Mouse (Mus musculus): ENCODE measurements around the gene Ppt2. TPM values are rescaled to one million over a fixed set of nuclear protein-coding genes. Genes with fewer than 3 reads are reported as not detected.
A peak's percentile ranks its signal among the peaks of the same experiment; 100 is the strongest.

Ppt2 gene
- polyA plus RNA-seq, 1 experiment from 2014 or later = 20.9 TPM

DNA sequence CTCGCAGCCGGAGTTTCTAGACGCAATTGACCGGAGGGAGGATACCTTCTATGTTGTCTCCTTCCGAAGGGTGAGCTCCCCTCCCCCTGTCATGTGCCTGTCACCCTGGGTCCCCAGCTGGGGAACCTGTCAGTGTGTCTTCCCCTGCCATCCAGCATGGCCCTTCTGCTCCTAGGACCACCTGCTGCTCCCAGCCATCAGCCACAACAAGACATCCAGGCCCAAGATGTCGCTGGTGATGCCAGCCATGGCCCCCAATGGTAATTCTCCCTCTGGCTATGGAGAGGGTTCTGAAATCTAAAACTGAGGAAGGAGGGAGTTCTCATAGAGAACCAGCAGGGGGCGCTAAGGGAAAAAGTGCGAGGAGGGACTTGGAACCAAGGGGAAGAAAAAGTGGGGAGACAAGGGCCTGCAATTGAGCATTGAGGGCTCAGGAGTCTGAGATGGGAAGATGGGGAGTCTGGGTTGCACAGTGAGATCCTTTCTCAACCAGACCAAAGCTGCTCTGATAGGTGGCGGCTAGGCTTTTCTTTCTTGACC is 25.5 kb upstream of the Ppt2 start:
- Histone ChIP-seq H3K4me1 (0 out of 2 replicates have a peak, but pooled peaks cover 4% of the 10 kb centered on the region), H3K27ac (no peak overlapping the region), H3K9ac (no peak overlapping the region; the same call in 1 of the 2 replicates), H3K36me3 (peaks cover 61% of the 10 kb centered on the region), H3K4me2 (replicated peaks) (no peak overlapping the region), H3K9me3 (replicated peaks) (no peaks in the 10 kb centered on the region), H3K4me3 (no peak overlapping the region), H3K27me3 (no peaks in the 10 kb centered on the region)
- ATAC-seq (ENCODE audit: low FRiP score) = no peak
- 62% methylated on average over 8 of the region's 9 CpGs for WGBS

- Histone ChIP-seq H3K36me3 (peaks cover 61% of the 10 kb centered on the region), H3K4me1 (peaks cover 10% of the 10 kb centered on the region), H3K4me3 (no peak overlapping the region), H3K27ac (no peak overlapping the region), H3K4me2 (replicated peaks) (no peak overlapping the region), H3K9ac (no peak overlapping the region), H3K27me3 (no peaks in the 10 kb centered on the region), H3K9me3 (replicated peaks) (no peaks in the 10 kb centered on the region)
- ATAC-seq (ENCODE audit: low FRiP score) = no peak
- 94% methylated on average over 8 of the region's 8 CpGs for WGBS
Measured at GRCm38 (mm10) chr17:34652985-34653384, 24.7 kb upstream of the Ppt2 start.

DNA sequence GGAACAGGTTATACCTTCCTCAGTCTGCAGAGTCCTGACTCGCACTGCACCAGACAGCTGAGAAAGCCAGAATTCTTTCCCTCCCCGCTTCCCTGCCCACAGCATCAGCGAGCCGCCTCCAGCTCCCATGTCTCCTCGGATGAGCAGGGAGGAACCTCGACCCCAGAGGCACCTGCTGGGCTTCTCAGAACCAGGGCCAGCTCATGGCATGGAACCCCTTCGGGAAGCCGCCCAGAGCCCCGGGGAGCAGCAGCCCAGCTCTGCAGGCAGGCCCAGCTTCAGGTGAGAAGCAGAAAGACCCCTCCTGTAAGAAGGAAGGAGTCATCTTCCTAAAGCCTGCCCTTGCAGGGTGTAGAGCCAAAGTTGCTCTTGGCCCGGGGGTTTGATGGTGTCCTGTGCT is 24.2 kb upstream of the Ppt2 start:
- WGBS = 91% methylated on average over 10 of the region's 10 CpGs
- Histone ChIP-seq H3K4me3 (no peak overlapping the region), H3K4me1 (peaks cover 14% of the 10 kb centered on the region), H3K27me3 (no peaks in the 10 kb centered on the region), H3K27ac (no peak overlapping the region), H3K9me3 (replicated peaks) (no peaks in the 10 kb centered on the region), H3K4me2 (replicated peaks) (no peak overlapping the region), H3K36me3 (peaks cover 61% of the 10 kb centered on the region), H3K9ac (no peak overlapping the region)
- ATAC-seq (ENCODE audit: low FRiP score) = no peak

- 49% methylated on average over 19 of the region's 19 CpGs for WGBS
- peaks cover 61% of the 10 kb centered on the region for H3K36me3 ChIP-seq
Measured at GRCm38 (mm10) chr17:34651507-34652221, 23.4 kb upstream of the Ppt2 start.

GRCm38 (mm10) chr17:34650781-34651180 is 22.5 kb upstream of the Ppt2 start:
- Histone ChIP-seq H3K9ac (no peak overlapping the region; the same call in 1 of the 2 replicates), H3K4me1 (peaks cover 20% of the 10 kb centered on the region), H3K4me3 (no peak overlapping the region), H3K36me3 (peaks cover 61% of the 10 kb centered on the region), H3K4me2 (replicated peaks) (no peak overlapping the region), H3K9me3 (replicated peaks) (no peaks in the 10 kb centered on the region), H3K27me3 (no peaks in the 10 kb centered on the region), H3K27ac (no peak overlapping the region)
- WGBS = 93% methylated on average over 14 of the region's 14 CpGs
- no peak for ATAC-seq (ENCODE audit: low FRiP score)

More at GRCm38 (mm10) chr17:34651507-34652221, 23.4 kb upstream of the Ppt2 start:
- ATAC-seq (ENCODE audit: low FRiP score) = no peak
- Histone ChIP-seq H3K9ac (no peak overlapping the region), H3K4me2 (replicated peaks) (no peak overlapping the region), H3K4me1 (peaks cover 14% of the 10 kb centered on the region), H3K27ac (no peak overlapping the region), H3K27me3 (no peaks in the 10 kb centered on the region), H3K4me3 (no peak overlapping the region), H3K9me3 (replicated peaks) (no peaks in the 10 kb centered on the region)

- Histone ChIP-seq H3K27me3 (no peaks in the 10 kb centered on the region), H3K4me3 (no peak overlapping the region), H3K27ac (no peak overlapping the region), H3K9me3 (replicated peaks) (no peaks in the 10 kb centered on the region), H3K9ac (no peak overlapping the region), H3K36me3 (peaks cover 52% of the 10 kb centered on the region), H3K4me2 (replicated peaks) (no peak overlapping the region), H3K4me1 (peaks cover 31% of the 10 kb centered on the region)
- no peak for ATAC-seq (ENCODE audit: low FRiP score)
- 88% methylated on average over 18 of the region's 18 CpGs for WGBS
Measured at GRCm38 (mm10) chr17:34649106-34649864, 21.0 kb upstream of the Ppt2 start.

DNA sequence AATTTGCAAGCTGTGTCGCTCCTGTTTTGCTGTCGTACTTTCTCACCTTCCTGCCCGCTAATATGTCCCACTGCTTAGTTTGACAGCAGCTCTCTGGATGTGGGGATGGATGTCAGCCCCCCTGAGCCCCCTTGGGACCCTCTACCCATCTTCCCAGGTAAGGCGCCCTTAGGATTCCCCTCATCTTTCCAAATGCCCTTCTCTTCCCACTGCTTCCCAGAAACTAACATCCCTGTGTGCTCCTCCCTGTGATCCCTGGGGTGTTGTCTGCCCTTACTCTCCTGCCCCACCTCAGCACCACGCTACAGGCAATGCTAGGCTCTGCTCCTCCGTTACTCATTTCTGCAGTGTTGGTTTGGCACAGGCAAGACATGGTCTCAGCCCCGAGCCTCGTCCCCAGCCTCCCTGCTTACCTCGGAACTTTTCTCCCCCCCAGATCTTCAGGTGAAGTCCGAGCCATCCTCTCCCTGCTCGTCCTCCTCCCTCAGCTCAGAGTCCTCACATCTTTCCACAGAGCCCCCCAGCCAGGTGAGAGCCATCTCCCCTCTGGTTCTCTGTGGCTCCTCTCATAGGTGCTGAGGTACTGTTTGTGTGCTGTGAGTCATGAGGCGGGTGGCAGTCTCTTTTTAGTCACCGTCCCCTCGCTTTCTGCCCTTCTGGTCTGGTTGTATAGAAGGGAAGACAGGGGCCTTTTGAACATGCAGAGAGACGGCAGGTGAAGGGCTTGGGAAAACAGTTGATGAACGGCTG is 20.0 kb upstream of the Ppt2 start:
- WGBS = 84% methylated on average over 16 of the region's 16 CpGs
- H3K36me3 ChIP-seq = peaks cover 44% of the 10 kb centered on the region
- peak overlapping the region; percentile 96 for H3K4me3 ChIP-seq

GRCm38 (mm10) chr17:34646906-34647787 is 18.8 kb upstream of the Ppt2 start, which contains the start of gene Atf6b:
Gene Atf6b, plus strand, starts transcription at chr17:34647146.
- Histone ChIP-seq H3K4me3 (peak within 1 kb of the TSS; percentile 96), H3K4me1 (peaks cover 31% of the 10 kb centered on the region), H3K36me3 (peaks cover 32% of the 10 kb centered on the region), H3K9ac (peak within 1 kb of the TSS; percentile 95), H3K27ac (peak within 1 kb of the TSS; percentile 76; the same call in 1 of the 2 replicates), H3K4me2 (replicated peaks) (peak within 1 kb of the TSS; percentile 86), H3K9me3 (replicated peaks) (no peaks in the 10 kb centered on the region), H3K27me3 (no peaks in the 10 kb centered on the region)
- ATAC-seq (ENCODE audit: low FRiP score) = peak; percentile 97
- 2% methylated on average over 62 of the region's 66 CpGs for WGBS

More for the DNA sequence above, 20.0 kb upstream of the Ppt2 start:
- ATAC-seq (ENCODE audit: low FRiP score) = no peak
- Histone ChIP-seq H3K9me3 (replicated peaks) (no peaks in the 10 kb centered on the region), H3K27ac (no peak overlapping the region), H3K9ac (peak overlapping the region; percentile 95), H3K4me2 (replicated peaks) (peak overlapping the region; percentile 86), H3K27me3 (no peaks in the 10 kb centered on the region), H3K4me1 (peaks cover 31% of the 10 kb centered on the region)

DNA sequence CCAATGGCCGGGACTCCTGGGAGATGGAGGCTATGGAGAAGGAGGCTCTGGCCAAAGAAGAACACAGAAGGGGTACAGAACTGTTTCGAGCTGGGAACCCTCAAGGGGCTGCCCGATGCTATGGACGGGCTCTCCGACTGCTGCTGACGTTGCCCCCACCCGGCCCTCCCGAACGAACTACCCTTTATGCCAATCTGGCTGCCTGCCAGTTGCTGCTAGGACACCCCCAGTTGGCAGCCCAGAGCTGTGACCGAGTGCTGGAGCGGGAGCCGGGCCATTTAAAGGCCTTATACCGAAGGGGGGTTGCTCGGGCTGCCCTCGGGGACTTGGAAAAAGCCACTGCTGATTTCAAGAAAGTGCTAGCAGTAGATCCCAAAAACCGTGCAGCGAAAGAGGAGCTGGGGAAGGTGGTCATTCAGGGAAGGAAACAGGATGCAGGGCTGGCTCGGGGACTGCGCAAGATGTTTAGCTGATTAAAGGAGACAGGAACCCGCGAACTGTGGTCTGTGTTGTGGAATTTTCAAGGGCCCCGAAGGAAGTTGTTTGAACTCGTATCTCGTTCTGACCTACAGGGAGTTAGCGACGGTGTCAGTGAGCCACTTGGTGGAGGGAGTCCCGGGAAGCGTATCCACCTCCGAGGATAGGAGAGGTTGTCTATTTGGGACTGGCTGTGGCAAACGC is 17.7 kb upstream of the Ppt2 start:
- H3K27ac ChIP-seq = no peak overlapping the region
- WGBS = 90% methylated on average over 30 of the region's 30 CpGs
- H3K36me3 ChIP-seq = peaks cover 21% of the 10 kb centered on the region
- no peaks in the 10 kb centered on the region for H3K27me3 ChIP-seq
- peak overlapping the region; percentile 73; the same call in 1 of the 2 replicates for H3K4me2 ChIP-seq (replicated peaks)
- H3K9ac ChIP-seq = no peak overlapping the region
- ATAC-seq (ENCODE audit: low FRiP score) = no peak
- H3K4me1 ChIP-seq = peaks cover 37% of the 10 kb centered on the region
- no peaks in the 10 kb centered on the region for H3K9me3 ChIP-seq (replicated peaks)
- H3K4me3 ChIP-seq = peak overlapping the region; percentile 96; the same call in 1 of the 2 replicates

DNA sequence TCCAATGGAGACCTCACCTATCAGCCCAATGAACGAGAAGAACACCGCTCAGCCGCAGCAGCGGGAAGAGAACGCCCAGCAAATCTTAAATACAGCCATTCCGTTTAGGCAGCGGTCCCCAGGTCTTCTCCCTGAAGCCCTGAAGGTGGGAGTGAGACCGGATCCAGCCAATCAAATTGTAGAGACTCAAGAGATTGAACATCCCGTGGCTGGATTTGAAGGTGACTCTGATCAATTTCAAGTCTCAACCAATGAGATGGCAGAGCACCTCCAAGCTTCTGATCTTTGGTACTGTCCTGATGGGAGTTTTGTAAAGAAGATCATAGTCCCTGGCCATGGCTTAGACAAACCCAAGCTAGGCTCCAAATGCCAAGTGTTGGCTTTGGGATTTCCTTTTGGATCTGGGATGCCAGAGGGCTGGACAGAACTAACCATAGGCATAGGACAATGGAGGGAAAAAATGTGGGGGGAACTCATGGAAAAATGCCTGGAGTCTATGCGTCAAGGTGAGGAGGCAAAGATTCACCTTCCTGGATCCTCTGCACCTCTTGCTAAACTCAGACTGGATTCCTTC is 17.0 kb upstream of the Ppt2 start:
- peak overlapping the region; percentile 74 for H3K9ac ChIP-seq
- H3K36me3 ChIP-seq = peaks cover 14% of the 10 kb centered on the region
- H3K9me3 ChIP-seq (replicated peaks) = no peaks in the 10 kb centered on the region
- no peak overlapping the region for H3K27ac ChIP-seq
- H3K4me2 ChIP-seq (replicated peaks) = peak overlapping the region; percentile 73
- no peak for ATAC-seq (ENCODE audit: low FRiP score)
- peaks cover 43% of the 10 kb centered on the region for H3K4me1 ChIP-seq
- peak overlapping the region; percentile 60 for H3K4me3 ChIP-seq
- H3K27me3 ChIP-seq = no peaks in the 10 kb centered on the region
- WGBS = 44% methylated on average over 10 of the region's 10 CpGs

Measured in hindbrain, embryonic 12.5 days (tissue).